Mouse (Mus musculus) naive thymus-derived CD4-positive, alpha-beta T cell, adult 2 months (primary cell): ENCODE results near the gene Rpl9-ps1.

Experiments used
- DNase-seq: peaks from one replicate; pipeline ENCODE4 v3.0.0-alpha.2; 2011; ENCODE audit warnings: low read depth

Gene Rpl9-ps1

DNA sequence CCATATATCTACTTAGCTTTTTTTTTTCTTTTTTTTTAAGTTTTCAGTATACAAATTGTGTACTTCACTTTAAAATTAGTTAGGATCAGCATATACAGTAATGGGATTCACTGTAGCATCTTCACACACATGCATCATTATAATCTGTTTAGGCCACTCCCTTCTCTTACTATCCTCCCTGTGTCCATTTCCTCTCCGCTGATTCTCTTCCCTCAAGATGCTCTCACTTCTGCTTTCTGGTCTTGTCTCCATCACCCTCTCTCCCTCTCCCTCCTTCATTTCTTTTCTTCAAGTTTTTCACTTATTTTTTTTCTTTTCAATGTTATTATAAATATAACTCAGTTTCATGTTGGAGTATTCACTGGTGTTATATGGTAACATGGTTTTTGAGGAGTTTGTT, 26.4 kb downstream of the Rpl9-ps1 start:
- DNase-seq: no peak

DNA sequence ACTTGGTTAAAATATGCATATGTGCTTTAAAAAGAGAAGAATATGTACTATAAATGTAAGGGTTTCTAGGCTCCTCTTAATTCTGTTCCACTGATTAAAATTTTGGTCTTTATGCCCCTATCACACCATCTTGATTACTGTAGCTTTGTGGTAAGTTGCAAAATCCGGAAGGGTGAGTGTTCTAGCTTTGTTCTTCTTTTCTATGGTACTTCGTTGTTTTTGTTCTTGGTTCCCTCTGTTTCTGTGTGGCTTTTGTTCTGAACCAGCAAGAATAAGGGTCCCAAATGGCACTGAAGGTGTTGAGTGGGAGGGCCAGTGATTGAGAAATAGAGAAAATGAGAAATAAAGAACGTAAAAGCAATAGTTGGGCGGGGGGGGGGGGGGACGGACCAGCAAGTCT, 27.2 kb downstream of the Rpl9-ps1 start:
- no peak for DNase-seq

GRCm38 (mm10) chr11:83616586-83616985, 28.8 kb downstream of the Rpl9-ps1 start:
- DNase-seq: no peak

- no peak for DNase-seq
These were observed 34.5 kb downstream of the Rpl9-ps1 start for GRCm38 (mm10) chr11:83610900-83611299.

DNA sequence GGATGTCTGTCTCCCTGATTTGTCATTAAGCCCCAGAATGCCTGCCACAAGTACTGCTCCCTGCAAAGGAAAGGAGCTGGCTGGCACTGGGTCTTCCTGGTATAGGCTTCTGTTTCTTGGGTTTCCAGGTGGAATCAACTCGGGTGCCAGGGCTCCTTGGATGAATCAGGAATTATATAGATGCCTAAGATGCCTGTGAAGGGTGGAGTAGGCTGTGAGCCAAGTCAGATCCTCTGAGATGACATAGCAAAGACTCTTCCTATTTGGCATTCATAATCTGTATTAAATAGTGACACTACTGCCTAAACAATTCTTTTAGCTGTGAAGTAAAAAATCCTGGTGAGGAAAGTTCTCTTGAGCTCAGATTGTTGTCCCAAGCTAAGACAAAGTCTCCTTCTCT, 39.0 kb downstream of the Rpl9-ps1 start:
- DNase-seq: no peak

DNA sequence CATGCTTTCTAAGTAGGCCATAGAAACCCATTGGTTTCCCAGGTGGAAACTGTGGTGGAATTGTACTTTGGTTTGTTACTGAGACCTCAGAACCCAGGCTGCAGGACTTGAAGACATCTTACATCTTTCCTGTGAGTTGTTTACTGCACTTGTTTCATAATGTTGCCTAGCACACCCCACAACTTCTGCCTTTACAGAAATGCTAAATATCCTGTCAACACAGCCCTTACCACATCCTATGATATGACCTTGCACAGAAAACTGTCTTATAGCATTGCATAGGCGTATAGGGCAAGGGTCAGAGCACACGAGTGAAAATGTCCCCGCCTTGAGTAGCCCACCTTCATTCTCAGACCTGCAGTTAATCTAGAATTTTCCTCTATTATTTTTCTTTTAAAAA, 39.9 kb downstream of the Rpl9-ps1 start:
- DNase-seq: no peak

DNA sequence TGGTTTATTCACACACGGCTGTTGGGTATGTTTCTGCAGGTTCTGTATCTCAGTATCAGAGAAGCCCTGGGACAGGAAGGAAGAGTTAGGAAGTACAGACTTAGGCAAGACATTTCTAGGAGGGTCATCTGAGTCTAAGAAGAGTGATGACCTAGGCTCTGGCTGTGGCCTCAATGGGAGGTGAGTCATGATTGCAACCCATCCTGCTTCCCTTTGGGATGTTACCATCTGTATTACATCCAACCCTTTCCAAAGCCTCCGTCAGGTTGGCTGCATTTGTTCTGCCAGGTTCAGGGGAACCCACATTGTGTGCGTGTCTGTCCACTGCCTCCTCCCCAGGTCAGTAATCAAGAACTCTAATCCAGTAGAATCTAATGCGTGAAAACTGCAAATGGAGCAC, 40.7 kb downstream of the Rpl9-ps1 start:
- DNase-seq: no peak

DNA sequence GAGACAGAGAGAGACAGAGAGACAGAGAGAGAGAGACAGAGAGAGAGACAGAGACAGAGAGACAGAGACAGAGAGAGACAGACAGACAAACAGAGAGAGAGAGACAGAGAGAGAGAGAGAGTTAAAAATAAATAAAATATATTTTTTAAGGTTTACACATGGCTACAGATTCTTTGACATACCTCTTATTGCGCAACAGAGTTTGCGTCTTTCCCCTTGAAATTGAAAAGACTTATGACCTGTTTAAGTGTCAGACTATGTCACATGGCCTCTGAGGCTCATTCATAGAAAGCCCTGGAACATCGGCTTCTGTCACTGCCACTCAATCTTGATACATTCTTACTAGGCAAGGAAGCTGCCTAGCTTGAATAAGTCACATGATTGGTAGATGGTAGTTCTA, 42.0 kb downstream of the Rpl9-ps1 start:
- DNase-seq: no peak

GRCm38 (mm10) chr11:83600576-83600975, 44.8 kb downstream of the Rpl9-ps1 start:
- no peak for DNase-seq

- DNase-seq: no peak
These were observed 46.4 kb downstream of the Rpl9-ps1 start for GRCm38 (mm10) chr11:83598991-83599390.

GRCm38 (mm10) chr11:83598207-83598837, 47.1 kb downstream of the Rpl9-ps1 start:
- DNase-seq: no peak

- DNase-seq: no peak
These were observed 47.6 kb downstream of the Rpl9-ps1 start for GRCm38 (mm10) chr11:83597796-83598195.

- no peak for DNase-seq
These were observed 49.6 kb downstream of the Rpl9-ps1 start for GRCm38 (mm10) chr11:83595669-83596455.
